Mouse (Mus musculus) hindbrain, embryonic 12.5 days (tissue): ENCODE data around the gene Tnrc18. TPM values are rescaled to one million over a fixed set of nuclear protein-coding genes. Genes with fewer than 3 reads are reported as not detected.

ENCODE experiments used
- ATAC-seq: fragments of 200-750 bp; cut with Nextera tagmentation; 2 replicates; pipeline ENCODE4 v1.8.0; 2017; ENCODE audit warnings: moderate TSS enrichment; ENCODE audit not compliant: low FRiP score
- H3K27ac ChIP-seq: fragments of 300-500 bp; sonication (generic); 2 replicates; pipeline ENCODE4 v1.5.1; 2016; ENCODE audit warnings: mild to moderate bottlenecking
- H3K27me3 ChIP-seq: fragments of 300-500 bp; sonication (generic); 2 replicates; pipeline ENCODE4 v1.6.1; 2016; ENCODE audit warnings: mild to moderate bottlenecking
- H3K36me3 ChIP-seq: fragments of 300-500 bp; sonication (generic); 2 replicates; pipeline ENCODE4 v1.6.1; 2016; ENCODE audit warnings: mild to moderate bottlenecking
- H3K4me1 ChIP-seq: fragments of 300-500 bp; sonication (generic); 2 replicates; pipeline ENCODE4 v1.6.1; 2016
- H3K4me2 ChIP-seq: fragments of 300-500 bp; sonication (generic); replicated peaks from 2 replicates; pipeline ENCODE4 v1.6.1; 2016; ENCODE audit warnings: mild to moderate bottlenecking
- H3K4me3 ChIP-seq: fragments of 300-500 bp; sonication (generic); 2 replicates; pipeline ENCODE4 v1.5.1; 2016; ENCODE audit warnings: mild to moderate bottlenecking
- H3K9ac ChIP-seq: fragments of 300-500 bp; sonication (generic); 2 replicates; pipeline ENCODE4 v1.6.1; 2016; ENCODE audit warnings: mild to moderate bottlenecking, moderate library complexity
- H3K9me3 ChIP-seq: fragments of 300-500 bp; sonication (generic); replicated peaks from 2 replicates; pipeline ENCODE4 v1.6.1; 2016; ENCODE audit warnings: mild to moderate bottlenecking
- WGBS: fragments of 180-500 bp; shearing (Covaris S2); methylation state at CpG from one replicate; pipeline ENCODE4 v1.1.7; 2016; 5-methylcytosine and 5-hydroxymethylcytosine counted together
- polyA plus RNA-seq: library from polyadenylated mRNA; unstranded; fragments of >200 nt; fragmentation: Nextera tagmentation; extraction: Ambion mirVana; gene quantifications from 2 replicates; pipeline ENCODE4 v1.2.1, GENCODE M21; 2016

The Tnrc18 gene
- polyA plus RNA-seq, 1 experiment from 2014 or later: 72.8 TPM

DNA sequence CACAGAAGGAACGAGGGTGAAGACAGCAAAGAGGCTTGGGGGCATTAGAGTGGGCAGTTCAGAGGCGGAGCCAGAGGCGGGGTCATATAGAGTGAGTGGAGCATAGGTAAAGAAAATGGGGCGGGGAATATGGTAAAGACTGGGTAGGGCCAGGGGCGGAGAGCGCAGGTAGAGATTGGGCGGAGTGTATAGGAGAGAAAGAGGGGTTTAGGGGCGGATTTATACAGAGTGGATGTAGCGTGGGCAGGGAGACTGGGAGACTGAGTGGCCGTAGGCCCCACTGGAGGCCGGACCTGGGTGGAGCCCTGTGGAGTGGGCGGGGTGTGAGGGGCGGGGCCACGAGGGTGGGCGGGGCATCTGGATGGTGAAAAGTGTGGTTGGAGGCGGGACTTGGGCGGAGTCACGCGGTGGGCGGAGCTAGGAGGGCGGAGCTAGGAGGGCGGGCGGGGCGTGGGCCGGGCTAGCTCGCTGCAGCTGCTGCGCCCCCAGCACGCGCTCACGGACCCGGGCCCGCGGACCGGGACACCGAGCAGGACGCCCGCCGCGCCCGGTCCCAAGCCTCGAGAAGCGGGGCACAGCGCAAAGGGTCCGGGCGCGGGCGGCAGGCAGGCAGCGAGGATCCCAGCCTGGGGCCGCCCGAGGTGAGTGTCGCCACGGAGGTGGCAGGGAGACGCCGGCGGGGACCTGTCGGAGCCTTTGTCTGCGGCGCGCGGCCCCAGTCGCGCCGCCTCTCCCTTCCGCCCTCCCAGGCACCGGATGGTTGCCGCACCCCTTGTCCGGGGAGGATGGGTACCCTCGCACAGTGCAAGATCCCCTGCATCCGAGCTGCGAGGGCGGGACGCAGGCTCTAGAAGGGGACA is 115.6 kb downstream of the Tnrc18 start:
- under 1% methylated on average over 68 of the region's 72 CpGs for WGBS
- ATAC-seq: peak; percentile 84
- Histone ChIP-seq H3K27me3 (peaks cover 23% of the 10 kb centered on the region), H3K4me2 (peak overlapping the region; percentile 69), H3K9ac (peak overlapping the region; percentile 87), H3K36me3 (peaks cover 13% of the 10 kb centered on the region), H3K27ac (peak overlapping the region; percentile 41; the same call in 1 of the 2 replicates), H3K4me1 (peaks cover 23% of the 10 kb centered on the region), H3K4me3 (peak overlapping the region; percentile 72), H3K9me3 (no peaks in the 10 kb centered on the region)

DNA sequence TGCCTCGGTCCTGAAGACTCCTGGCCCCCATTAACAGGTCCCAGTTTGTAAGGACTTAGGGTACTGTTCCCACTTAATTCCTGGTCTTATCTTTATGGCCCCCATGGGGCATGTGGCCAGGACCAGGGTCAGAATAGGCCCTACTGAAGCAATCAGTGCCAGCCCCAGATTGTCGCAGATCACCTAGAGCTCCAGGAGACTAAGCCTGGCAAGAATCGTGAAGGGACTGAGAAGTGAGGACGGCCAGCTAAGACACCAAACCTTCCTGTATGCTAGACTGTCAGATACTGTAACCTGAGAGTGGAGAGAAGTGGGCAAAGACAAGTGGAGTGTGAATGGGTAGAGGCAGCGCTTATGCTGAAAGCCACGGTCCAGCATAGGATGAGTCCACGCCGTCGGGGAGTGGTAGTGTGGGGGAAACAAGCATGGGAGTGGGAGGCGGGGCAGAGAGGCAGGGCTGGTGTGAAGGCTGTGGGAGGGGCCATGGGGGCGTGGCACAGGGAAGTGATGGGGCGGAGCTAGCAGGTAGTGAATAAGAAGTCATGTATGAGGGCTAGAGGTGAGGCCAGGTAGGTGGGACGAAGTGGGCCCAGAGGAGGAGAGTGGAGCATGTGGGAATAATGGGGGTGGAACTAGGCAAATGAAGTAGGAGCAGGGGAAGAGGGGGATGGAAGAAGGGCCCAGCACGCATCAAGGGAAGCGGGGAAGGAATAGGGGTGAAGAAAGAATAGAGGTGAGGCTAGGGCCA is 116.4 kb downstream of the Tnrc18 start:
- 10% methylated on average over 15 of the region's 15 CpGs for WGBS
- peak overlapping the region; percentile 69 for H3K4me2 ChIP-seq
- H3K27me3 ChIP-seq: peaks cover 23% of the 10 kb centered on the region
- ATAC-seq: peak; percentile 18; the same call in 1 of the 2 replicates
- peaks cover 10% of the 10 kb centered on the region for H3K36me3 ChIP-seq
- peaks cover 23% of the 10 kb centered on the region for H3K4me1 ChIP-seq
- H3K9me3 ChIP-seq: no peaks in the 10 kb centered on the region
- H3K9ac ChIP-seq: 0 out of 2 replicates have a peak overlapping the region, but pooled peaks have one; percentile 3
- no peak overlapping the region for H3K27ac ChIP-seq
- peak overlapping the region; percentile 72 for H3K4me3 ChIP-seq

- 68% methylated on average over 2 of the region's 2 CpGs for WGBS
- Histone ChIP-seq H3K4me1 (peaks cover 23% of the 10 kb centered on the region), H3K9me3 (no peaks in the 10 kb centered on the region), H3K4me2 (no peak overlapping the region), H3K9ac (no peak overlapping the region), H3K27me3 (peaks cover 23% of the 10 kb centered on the region), H3K4me3 (no peak overlapping the region), H3K36me3 (no peaks in the 10 kb centered on the region), H3K27ac (no peak overlapping the region)
- ATAC-seq: no peak
Measured at GRCm38 (mm10) chr5:142697742-142698141, 119.7 kb downstream of the Tnrc18 start.

DNA sequence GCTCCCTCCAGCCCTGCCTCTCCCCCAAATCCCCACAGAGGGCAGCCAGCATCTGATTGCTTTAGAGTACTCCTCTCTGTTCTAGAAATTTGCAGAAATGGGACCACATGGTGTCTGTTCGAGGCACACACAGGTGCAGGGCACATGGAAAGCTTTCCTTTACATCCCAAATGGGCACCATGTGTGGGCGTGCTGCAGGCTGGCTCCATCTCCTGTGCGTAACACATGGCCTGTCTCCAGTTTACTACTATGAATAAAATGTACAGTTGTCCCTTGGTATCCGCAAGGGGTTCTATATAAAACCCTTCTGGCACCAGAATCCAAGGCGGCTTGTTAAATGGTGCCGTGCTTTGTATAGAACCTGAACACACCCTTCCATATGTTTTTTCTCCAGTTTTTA is 120.6 kb downstream of the Tnrc18 start:
- H3K9ac ChIP-seq: no peak overlapping the region
- peaks cover 23% of the 10 kb centered on the region for H3K27me3 ChIP-seq
- 90% methylated on average over 6 of the region's 6 CpGs for WGBS
- no peak overlapping the region for H3K27ac ChIP-seq
- ATAC-seq: no peak
- no peaks in the 10 kb centered on the region for H3K9me3 ChIP-seq
- H3K4me3 ChIP-seq: no peak overlapping the region
- peaks cover 20% of the 10 kb centered on the region for H3K4me1 ChIP-seq
- H3K4me2 ChIP-seq: no peak overlapping the region
- no peaks in the 10 kb centered on the region for H3K36me3 ChIP-seq

GRCm38 (mm10) chr5:142696258-142696657 is 121.2 kb downstream of the Tnrc18 start:
- Histone ChIP-seq H3K27ac (no peak overlapping the region), H3K36me3 (no peaks in the 10 kb centered on the region), H3K9ac (no peak overlapping the region), H3K27me3 (peaks cover 18% of the 10 kb centered on the region), H3K9me3 (no peaks in the 10 kb centered on the region), H3K4me3 (no peak overlapping the region), H3K4me2 (no peak overlapping the region), H3K4me1 (peaks cover 15% of the 10 kb centered on the region)
- no peak for ATAC-seq
- 24% methylated on average over 6 of the region's 6 CpGs for WGBS

DNA sequence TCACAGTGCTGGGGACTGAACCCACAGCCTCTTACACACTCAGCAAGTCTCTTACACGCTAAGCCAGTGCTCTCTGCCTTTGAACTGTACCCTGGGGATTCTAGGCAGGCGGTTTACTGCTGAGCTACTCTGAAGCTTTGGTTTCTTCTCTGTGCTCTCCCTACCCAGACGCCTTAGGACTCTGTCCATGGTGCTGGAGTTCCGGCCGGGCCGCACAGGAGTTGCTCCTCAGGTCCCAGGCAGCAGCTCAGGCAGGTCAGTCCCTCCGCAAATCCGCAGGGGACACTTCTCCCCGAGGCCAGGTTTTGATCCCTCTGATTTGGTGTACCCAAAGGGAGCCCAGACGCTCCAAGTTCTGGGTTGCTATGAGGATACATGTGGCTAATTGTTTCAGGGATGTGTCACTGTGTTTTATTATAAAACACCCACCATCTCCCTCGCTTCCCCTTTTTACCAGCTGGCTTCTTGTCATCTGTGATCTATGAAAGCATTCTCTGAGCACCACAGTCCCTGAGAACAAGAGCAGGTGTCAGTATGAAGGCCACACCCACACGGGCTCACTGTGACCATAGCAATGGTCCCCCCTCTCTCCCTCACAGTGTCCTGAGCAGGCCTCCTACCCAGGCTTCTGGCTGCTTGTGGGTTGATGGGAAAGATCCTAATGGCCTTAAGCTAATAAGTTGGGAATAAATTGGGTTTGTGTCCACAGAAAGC is 122.7 kb downstream of the Tnrc18 start:
- no peaks in the 10 kb centered on the region for H3K9me3 ChIP-seq
- no peaks in the 10 kb centered on the region for H3K36me3 ChIP-seq
- H3K4me3 ChIP-seq: no peak overlapping the region
- no peak overlapping the region for H3K4me2 ChIP-seq
- ATAC-seq: no peak
- H3K27ac ChIP-seq: 0 out of 2 replicates have a peak overlapping the region, but pooled peaks have one; percentile 35
- H3K4me1 ChIP-seq: peaks cover 13% of the 10 kb centered on the region
- WGBS: 9% methylated on average over 12 of the region's 12 CpGs
- H3K27me3 ChIP-seq: peaks cover 5% of the 10 kb centered on the region; the same call in 1 of the 2 replicates
- H3K9ac ChIP-seq: no peak overlapping the region

- Histone ChIP-seq H3K4me2 (no peak overlapping the region), H3K4me3 (no peak overlapping the region), H3K27me3 (peaks cover 5% of the 10 kb centered on the region; the same call in 1 of the 2 replicates), H3K27ac (no peak overlapping the region), H3K36me3 (no peaks in the 10 kb centered on the region), H3K4me1 (peaks cover 13% of the 10 kb centered on the region), H3K9ac (no peak overlapping the region), H3K9me3 (no peaks in the 10 kb centered on the region)
- WGBS: 48% methylated on average over 8 of the region's 8 CpGs
- ATAC-seq: no peak
Measured at GRCm38 (mm10) chr5:142693738-142694430, 123.6 kb downstream of the Tnrc18 start.

- no peak overlapping the region for H3K4me2 ChIP-seq
- WGBS: 68% methylated on average over 12 of the region's 12 CpGs
- no peaks in the 10 kb centered on the region for H3K36me3 ChIP-seq
- H3K27me3 ChIP-seq: peaks cover 2% of the 10 kb centered on the region; the same call in 1 of the 2 replicates
- H3K27ac ChIP-seq: no peak overlapping the region
- no peak overlapping the region for H3K9ac ChIP-seq
- H3K9me3 ChIP-seq: no peaks in the 10 kb centered on the region
- H3K4me1 ChIP-seq: peaks cover 13% of the 10 kb centered on the region
- H3K4me3 ChIP-seq: no peak overlapping the region
- ATAC-seq: no peak
Measured at GRCm38 (mm10) chr5:142692971-142693737, 124.3 kb downstream of the Tnrc18 start.

DNA sequence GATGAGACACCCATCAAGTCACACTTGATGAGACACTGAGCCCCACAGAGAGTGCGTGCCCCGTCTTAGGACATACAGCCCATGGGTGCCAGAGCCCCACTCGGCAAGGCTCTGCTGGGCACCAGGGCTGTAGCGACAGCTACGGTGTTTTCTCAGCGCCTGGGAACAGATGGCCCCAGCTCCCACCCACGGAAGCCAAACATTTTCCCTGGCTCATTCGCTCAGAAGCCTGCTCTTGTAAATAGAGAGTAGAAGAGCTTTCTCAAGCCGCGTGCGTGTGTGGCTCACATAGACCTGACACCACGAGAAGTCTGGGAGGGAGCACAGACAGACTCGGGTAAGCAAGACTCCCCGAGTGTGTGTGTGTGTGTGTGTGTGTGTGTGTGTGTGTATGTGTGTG is 125.2 kb downstream of the Tnrc18 start, which contains the start of gene Slc29a4:
Slc29a4 (plus strand) TSS at position 265 of the 400 bp plus-strand sequence.
- no peak within 1 kb of the TSS for H3K9ac ChIP-seq
- H3K36me3 ChIP-seq: no peaks in the 10 kb centered on the region
- no peaks in the 10 kb centered on the region; the same call in 1 of the 2 replicates for H3K27me3 ChIP-seq
- no peak within 1 kb of the TSS for H3K4me2 ChIP-seq
- no peak within 1 kb of the TSS for H3K27ac ChIP-seq
- no peak for ATAC-seq
- no peaks in the 10 kb centered on the region for H3K9me3 ChIP-seq
- no peak within 1 kb of the TSS for H3K4me3 ChIP-seq
- H3K4me1 ChIP-seq: peaks cover 13% of the 10 kb centered on the region
- 61% methylated on average over 14 of the region's 14 CpGs for WGBS

- Histone ChIP-seq H3K27ac (no peak overlapping the region), H3K4me1 (peaks cover 13% of the 10 kb centered on the region), H3K9me3 (no peaks in the 10 kb centered on the region), H3K4me3 (no peak overlapping the region), H3K27me3 (no peaks in the 10 kb centered on the region; the same call in 1 of the 2 replicates), H3K4me2 (no peak overlapping the region), H3K9ac (no peak overlapping the region), H3K36me3 (no peaks in the 10 kb centered on the region)
- 79% methylated on average over 3 of the region's 3 CpGs for WGBS
- ATAC-seq: no peak
Measured at GRCm38 (mm10) chr5:142690343-142690742, 127.1 kb downstream of the Tnrc18 start.

DNA sequence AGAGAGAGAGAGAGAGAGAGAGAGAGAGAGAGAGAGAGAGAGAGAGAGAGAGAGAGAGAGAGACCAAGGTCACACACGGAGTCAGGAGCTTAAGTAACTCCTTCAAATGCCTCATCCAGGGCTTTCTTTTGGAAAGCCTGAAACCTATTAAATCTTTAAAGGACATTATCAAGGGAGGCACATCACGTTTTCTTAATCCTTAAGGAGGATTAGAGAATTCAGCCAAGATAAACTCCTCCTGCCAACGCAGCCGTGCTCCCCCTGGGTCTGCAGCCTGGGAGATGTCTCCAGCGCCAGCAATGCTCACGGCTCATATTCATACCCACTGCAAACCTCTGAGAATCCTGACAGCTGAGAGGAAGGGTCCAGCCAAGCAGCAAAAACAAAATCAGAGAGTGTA is 128.6 kb downstream of the Tnrc18 start:
- H3K4me2 ChIP-seq: no peak overlapping the region
- no peak overlapping the region for H3K4me3 ChIP-seq
- H3K36me3 ChIP-seq: no peaks in the 10 kb centered on the region
- ATAC-seq: no peak
- no peaks in the 10 kb centered on the region; the same call in 1 of the 2 replicates for H3K27me3 ChIP-seq
- H3K27ac ChIP-seq: no peak overlapping the region
- 56% methylated on average over 6 of the region's 6 CpGs for WGBS
- H3K4me1 ChIP-seq: peaks cover 8% of the 10 kb centered on the region
- no peak overlapping the region for H3K9ac ChIP-seq
- H3K9me3 ChIP-seq: no peaks in the 10 kb centered on the region
